Mouse (Mus musculus) kidney, adult 2 months (tissue): ENCODE measurements at regions not wholly inside any gene's neighbourhood (a gene's known extent, or its start where the extent isn't known, plus 50 kb on each side); places are given as distances from the start of the nearest gene placed in this dataset.

ENCODE experiments used
- CTCF ChIP-seq: fragments of 200-500 bp; conservative IDR thresholded peaks from 2 replicates; pipeline ENCODE4 v1.5.1; 2011; ENCODE audit warnings: low read depth, mild to moderate bottlenecking, control low read depth, low read length, moderate library complexity, mixed read lengths; ENCODE audit not compliant: insufficient read depth, insufficient read length
- POLR2A ChIP-seq: fragments of 200-500 bp; IDR thresholded peaks from one replicate; pipeline ENCODE4 v1.6.1; 2011; ENCODE audit warnings: low read depth, low read length, control low read depth

GRCm38 (mm10) chr2:138708763-138709162, 452.4 kb downstream of the Btbd3 start:
- TF ChIP-seq POLR2A (no peak), CTCF (no peak)
